Mouse (Mus musculus): ENCODE data around the gene Orc5. TPM values are rescaled to one million over a fixed set of nuclear protein-coding genes. Genes with fewer than 3 reads are reported as not detected.

The Orc5 gene
- 10 to 100 TPM; 16.3 to 21.0 (median 19.9) TPM for total RNA-seq (2022)

- DNase-seq, result peak; percentile 89
These were observed at the start of gene Orc5 for GRCm38 (mm10) chr5:22550033-22550551. TSS of gene Orc5 (minus strand) at chr5:22550429.

GRCm38 (mm10) chr5:22596981-22597380 is 46.8 kb upstream of the Orc5 start:
- no peak for DNase-seq

GRCm38 (mm10) chr5:22589370-22589966 is 39.2 kb upstream of the Orc5 start:
- DNase-seq, result peak; percentile 5

- no peak for DNase-seq
These were observed 37.3 kb upstream of the Orc5 start for GRCm38 (mm10) chr5:22587492-22587891.

- DNase-seq, result no peak
These were observed 34.3 kb upstream of the Orc5 start for GRCm38 (mm10) chr5:22584556-22584955.

GRCm38 (mm10) chr5:22578011-22578410 is 27.8 kb upstream of the Orc5 start:
- no peak for DNase-seq

- DNase-seq, result no peak
These were observed 24.5 kb upstream of the Orc5 start for GRCm38 (mm10) chr5:22574751-22575150.

- DNase-seq, result no peak
These were observed 23.9 kb upstream of the Orc5 start for GRCm38 (mm10) chr5:22574161-22574560.

GRCm38 (mm10) chr5:22573696-22574095 is 23.5 kb upstream of the Orc5 start:
- DNase-seq, result no peak

- no peak for DNase-seq
These were observed 22.7 kb upstream of the Orc5 start for GRCm38 (mm10) chr5:22572881-22573280.

- no peak for DNase-seq
These were observed 22.2 kb upstream of the Orc5 start for GRCm38 (mm10) chr5:22572456-22572855.

GRCm38 (mm10) chr5:22565708-22566107 is 15.5 kb upstream of the Orc5 start:
- DNase-seq, result no peak

GRCm38 (mm10) chr5:22559801-22560200 is 9.6 kb upstream of the Orc5 start:
- no peak for DNase-seq

- DNase-seq, result no peak
These were observed 7.4 kb upstream of the Orc5 start for GRCm38 (mm10) chr5:22557491-22558113.

- no peak for DNase-seq
These were observed 6.5 kb upstream of the Orc5 start for GRCm38 (mm10) chr5:22556713-22557112.

GRCm38 (mm10) chr5:22552233-22552765 is 2.1 kb upstream of the Orc5 start:
- DNase-seq, result no peak

GRCm38 (mm10) chr5:22549366-22550032 is 730 bp downstream of the Orc5 start:
- DNase-seq, result no peak

GRCm38 (mm10) chr5:22548556-22549161 is 1.6 kb downstream of the Orc5 start:
- no peak for DNase-seq

- no peak for DNase-seq
These were observed 3.7 kb downstream of the Orc5 start for GRCm38 (mm10) chr5:22546536-22546935.

GRCm38 (mm10) chr5:22545305-22545704 is 4.9 kb downstream of the Orc5 start:
- DNase-seq, result no peak

GRCm38 (mm10) chr5:22542676-22543075 is 7.6 kb downstream of the Orc5 start:
- DNase-seq, result no peak

GRCm38 (mm10) chr5:22538996-22539600 is 11.1 kb downstream of the Orc5 start:
- DNase-seq, result no peak

GRCm38 (mm10) chr5:22536695-22537094 is 13.5 kb downstream of the Orc5 start:
- no peak for DNase-seq
